Mouse (Mus musculus): ENCODE data around the gene Akr1b8. TPM values are rescaled to one million over a fixed set of nuclear protein-coding genes. Genes with fewer than 3 reads are reported as not detected.
A peak's percentile ranks its signal among the peaks of the same experiment; 100 is the strongest.
"Not testable (repeated sequence)": the region's sequence is repeated elsewhere in the genome, so short reads cannot be mapped to it uniquely, and the experiment has no call there.

The Akr1b8 gene
- polyA plus RNA-seq, 1 experiment from 2014 or later: 13.9 TPM

GRCm38 (mm10) chr6:34352401-34352800 lies 1.5 kb upstream of the Akr1b8 start:
- H3K4me2 ChIP-seq: no peak overlapping the region
- H3K9me3 ChIP-seq (replicated peaks): no peaks in the 10 kb centered on the region
- WGBS: 95% methylated on average over 3 of the region's 3 CpGs
- H3K9ac ChIP-seq: no peak overlapping the region
- H3K27ac ChIP-seq: no peak overlapping the region
- no peak overlapping the region for H3K4me3 ChIP-seq (replicated peaks)
- no peaks in the 10 kb centered on the region for H3K27me3 ChIP-seq
- peaks cover 14% of the 10 kb centered on the region for H3K4me1 ChIP-seq
- H3K36me3 ChIP-seq: no peaks in the 10 kb centered on the region
- ATAC-seq (replicated peaks; ENCODE audit: low FRiP score): no peak

GRCm38 (mm10) chr6:34354354-34355348 lies 732 bp downstream of the Akr1b8 start:
- ATAC-seq (replicated peaks; ENCODE audit: low FRiP score): 0 out of 2 replicates have a peak, but pooled peaks have one; percentile 36
- 76% methylated on average over 8 of the region's 8 CpGs for WGBS
- H3K9me3 ChIP-seq (replicated peaks): no peaks in the 10 kb centered on the region
- peaks cover 14% of the 10 kb centered on the region for H3K4me1 ChIP-seq
- peak overlapping the region; percentile 46 for H3K27ac ChIP-seq
- H3K27me3 ChIP-seq: no peaks in the 10 kb centered on the region
- no peak overlapping the region for H3K9ac ChIP-seq
- no peaks in the 10 kb centered on the region for H3K36me3 ChIP-seq
- H3K4me2 ChIP-seq: peak overlapping the region; percentile 57
- H3K4me3 ChIP-seq (replicated peaks): peak overlapping the region; percentile 33

- Histone ChIP-seq H3K9ac (no peak overlapping the region), H3K4me1 (peaks cover 14% of the 10 kb centered on the region), H3K36me3 (no peaks in the 10 kb centered on the region), H3K4me2 (no peak overlapping the region), H3K27ac (no peak overlapping the region), H3K9me3 (replicated peaks) (no peaks in the 10 kb centered on the region), H3K4me3 (replicated peaks) (no peak overlapping the region), H3K27me3 (no peaks in the 10 kb centered on the region)
- 79% methylated on average over 6 of the region's 6 CpGs for WGBS
- no peak for ATAC-seq (replicated peaks; ENCODE audit: low FRiP score)
Measured at GRCm38 (mm10) chr6:34355349-34355747, 1.4 kb downstream of the Akr1b8 start.

- no peak for ATAC-seq (replicated peaks; ENCODE audit: low FRiP score)
- WGBS: 85% methylated on average over 9 of the region's 9 CpGs
Measured at GRCm38 (mm10) chr6:34355841-34356240, 1.9 kb downstream of the Akr1b8 start.

GRCm38 (mm10) chr6:34364217-34365136 lies 10.6 kb downstream of the Akr1b8 start:
- Histone ChIP-seq H3K4me1 (peaks cover 3% of the 10 kb centered on the region; the same call in 1 of the 2 replicates), H3K36me3 (no peaks in the 10 kb centered on the region; the same call in 1 of the 2 replicates), H3K9ac (no peak overlapping the region), H3K27me3 (no peaks in the 10 kb centered on the region), H3K4me2 (no peak overlapping the region), H3K4me3 (replicated peaks) (no peak overlapping the region), H3K27ac (no peak overlapping the region), H3K9me3 (replicated peaks) (no peaks in the 10 kb centered on the region)
- no peak for ATAC-seq (replicated peaks; ENCODE audit: low FRiP score)
- 85% methylated on average over 12 of the region's 12 CpGs for WGBS

More at GRCm38 (mm10) chr6:34355841-34356240, 1.9 kb downstream of the Akr1b8 start:
- Histone ChIP-seq H3K9ac (no peak overlapping the region), H3K4me2 (no peak overlapping the region), H3K27me3 (no peaks in the 10 kb centered on the region), H3K4me3 (replicated peaks) (no peak overlapping the region), H3K9me3 (replicated peaks) (no peaks in the 10 kb centered on the region), H3K27ac (no peak overlapping the region), H3K4me1 (peaks cover 14% of the 10 kb centered on the region), H3K36me3 (no peaks in the 10 kb centered on the region)

- no peak for ATAC-seq (replicated peaks; ENCODE audit: low FRiP score)
- Histone ChIP-seq H3K36me3 (no peaks in the 10 kb centered on the region; the same call in 1 of the 2 replicates), H3K27me3 (no peaks in the 10 kb centered on the region), H3K27ac (no peak overlapping the region), H3K4me3 (replicated peaks) (no peak overlapping the region), H3K4me2 (no peak overlapping the region), H3K4me1 (peaks cover 6% of the 10 kb centered on the region; the same call in 1 of the 2 replicates), H3K9ac (no peak overlapping the region), H3K9me3 (replicated peaks) (no peaks in the 10 kb centered on the region)
- WGBS: 68% methylated on average over 9 of the region's 9 CpGs
Measured at GRCm38 (mm10) chr6:34367998-34368397, 14.1 kb downstream of the Akr1b8 start.

GRCm38 (mm10) chr6:34370081-34370480 lies 16.2 kb downstream of the Akr1b8 start:
- no peak overlapping the region for H3K4me2 ChIP-seq
- 82% methylated on average over 8 of the region's 8 CpGs for WGBS
- H3K4me1 ChIP-seq: peaks cover 6% of the 10 kb centered on the region; the same call in 1 of the 2 replicates
- no peak overlapping the region for H3K4me3 ChIP-seq (replicated peaks)
- ATAC-seq (replicated peaks; ENCODE audit: low FRiP score): no peak
- H3K27ac ChIP-seq: no peak overlapping the region
- H3K36me3 ChIP-seq: no peaks in the 10 kb centered on the region
- no peaks in the 10 kb centered on the region for H3K27me3 ChIP-seq
- H3K9ac ChIP-seq: no peak overlapping the region
- H3K9me3 ChIP-seq (replicated peaks): no peaks in the 10 kb centered on the region

GRCm38 (mm10) chr6:34371700-34372351 lies 17.9 kb downstream of the Akr1b8 start:
- peak overlapping the region; percentile 43 for H3K4me2 ChIP-seq
- peak overlapping the region; percentile 10 for H3K4me3 ChIP-seq (replicated peaks)
- no peak overlapping the region for H3K27ac ChIP-seq
- no peaks in the 10 kb centered on the region for H3K9me3 ChIP-seq (replicated peaks)
- H3K9ac ChIP-seq: no peak overlapping the region
- no peak for ATAC-seq (replicated peaks; ENCODE audit: low FRiP score)
- WGBS: 27% methylated on average over 18 of the region's 18 CpGs
- peaks cover 6% of the 10 kb centered on the region; the same call in 1 of the 2 replicates for H3K4me1 ChIP-seq
- H3K36me3 ChIP-seq: no peaks in the 10 kb centered on the region
- H3K27me3 ChIP-seq: no peaks in the 10 kb centered on the region

GRCm38 (mm10) chr6:34373841-34374240 lies 19.9 kb downstream of the Akr1b8 start:
- 81% methylated on average over 7 of the region's 7 CpGs for WGBS
- H3K27ac ChIP-seq: no peak overlapping the region

GRCm38 (mm10) chr6:34375888-34376287 lies 22.0 kb downstream of the Akr1b8 start:
- H3K9me3 ChIP-seq (replicated peaks); H3K4me1 ChIP-seq; H3K36me3 ChIP-seq; H3K4me3 ChIP-seq (replicated peaks); ATAC-seq (replicated peaks; ENCODE audit: low FRiP score); H3K4me2 ChIP-seq; H3K27ac ChIP-seq; H3K27me3 ChIP-seq; H3K9ac ChIP-seq: not testable (repeated sequence)
- WGBS: 74% methylated on average over 5 of the region's 5 CpGs

More at GRCm38 (mm10) chr6:34373841-34374240, 19.9 kb downstream of the Akr1b8 start:
- peaks cover 2% of the 10 kb centered on the region; the same call in 1 of the 2 replicates for H3K4me1 ChIP-seq
- H3K36me3 ChIP-seq: no peaks in the 10 kb centered on the region
- no peak overlapping the region for H3K4me2 ChIP-seq
- no peaks in the 10 kb centered on the region for H3K27me3 ChIP-seq
- H3K4me3 ChIP-seq (replicated peaks): no peak overlapping the region
- no peaks in the 10 kb centered on the region for H3K9me3 ChIP-seq (replicated peaks)
- no peak for ATAC-seq (replicated peaks; ENCODE audit: low FRiP score)
- no peak overlapping the region for H3K9ac ChIP-seq

- no peak; the same call in 1 of the 2 replicates for ATAC-seq (replicated peaks; ENCODE audit: low FRiP score)
- Histone ChIP-seq H3K4me3 (replicated peaks) (no peak overlapping the region), H3K36me3 (peaks cover 9% of the 10 kb centered on the region; the same call in 1 of the 2 replicates), H3K9ac (no peak overlapping the region), H3K4me2 (peak overlapping the region; percentile 72), H3K27ac (no peak overlapping the region), H3K4me1 (peaks cover 16% of the 10 kb centered on the region; the same call in 1 of the 2 replicates), H3K9me3 (replicated peaks) (no peaks in the 10 kb centered on the region), H3K27me3 (no peaks in the 10 kb centered on the region)
- 51% methylated on average over 8 of the region's 8 CpGs for whole genome bisulfite sequencing
Measured at GRCm38 (mm10) chr6:34383401-34383800, 29.5 kb downstream of the Akr1b8 start.
